Mouse (Mus musculus) thymus, postnatal 25 days (tissue): ENCODE results near the gene Tprg.
A peak's percentile ranks its signal among the peaks of the same experiment; 100 is the strongest.

Source experiments
- DNase-seq: peaks from one replicate; pipeline ENCODE4 v3.0.0; 2022

Gene Tprg

DNA sequence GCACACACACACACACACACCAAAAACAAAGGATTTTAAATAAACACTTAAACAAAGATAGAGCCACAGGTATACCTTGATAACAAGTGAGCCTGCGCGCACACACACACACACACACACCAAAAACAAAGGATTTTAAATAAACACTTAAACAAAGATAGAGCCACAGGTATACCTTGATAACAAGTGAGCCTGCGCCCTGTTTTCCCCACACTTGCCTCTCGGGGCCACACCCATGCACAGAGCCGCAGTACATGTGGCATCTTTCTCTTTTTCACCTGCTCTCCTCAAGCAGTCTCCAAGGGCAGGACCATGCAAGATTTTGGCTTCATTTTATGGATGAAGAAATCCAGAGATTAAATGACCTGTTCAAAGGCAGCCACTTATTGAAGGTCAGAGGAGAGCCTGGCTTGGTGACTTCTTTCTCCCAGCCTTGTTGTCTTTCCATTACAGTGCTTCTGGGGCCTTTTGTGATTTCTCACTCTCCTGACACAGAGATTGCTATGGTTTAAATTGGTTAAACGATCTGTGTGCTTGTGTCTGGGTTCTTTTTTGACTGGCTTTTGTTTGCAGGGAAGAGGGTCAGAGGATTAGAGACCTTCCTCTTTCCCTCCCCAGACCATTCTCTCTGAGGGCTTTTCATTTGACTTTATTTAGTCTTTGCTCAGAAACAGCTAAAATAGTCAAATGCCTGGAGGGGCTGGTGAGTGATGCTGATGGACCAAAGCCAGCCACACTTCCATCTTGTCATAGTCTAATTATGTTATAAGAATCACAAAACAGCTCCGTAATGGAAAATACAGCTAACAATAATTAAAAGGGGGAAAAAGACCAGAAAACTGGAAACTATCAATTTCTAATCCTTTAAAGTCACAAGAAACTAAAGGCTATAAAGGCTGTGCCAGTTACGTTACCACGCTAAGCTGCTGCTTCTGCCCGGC, 46.9 kb downstream of the Tprg start:
- no peak for DNase-seq

DNA sequence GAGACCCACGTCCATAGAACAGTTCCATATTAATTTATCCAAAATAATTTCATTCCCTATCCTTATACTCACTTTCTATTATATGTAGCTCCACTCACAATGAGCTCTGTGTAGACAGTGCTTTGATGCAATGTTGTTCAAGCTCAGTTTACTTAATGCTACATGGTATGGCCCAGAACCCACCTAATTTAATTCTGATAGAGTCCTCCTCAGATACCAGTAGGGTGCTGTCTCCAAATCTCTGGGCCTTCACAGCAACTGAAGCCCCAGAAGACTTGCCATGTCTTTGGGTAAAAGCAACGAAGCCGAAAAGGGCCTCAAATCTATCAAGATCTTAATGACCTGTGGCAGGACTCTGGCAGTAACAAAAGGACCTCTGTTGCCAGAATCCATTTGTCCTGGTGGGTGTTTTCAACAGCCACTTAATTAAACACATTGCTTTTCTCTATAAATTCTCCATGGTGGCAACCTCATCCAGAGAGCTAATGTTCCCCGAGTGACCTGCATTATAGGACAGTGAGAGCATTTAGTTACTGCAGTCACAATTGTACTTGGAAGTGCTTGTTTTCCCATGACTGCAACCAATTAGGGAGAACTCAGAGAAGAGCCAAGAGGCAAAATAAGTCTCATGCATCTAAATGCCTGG, 48.6 kb downstream of the Tprg start:
- DNase-seq, result no peak

- DNase-seq, result peak; percentile 38
These were observed 63.0 kb downstream of the Tprg start for GRCm38 (mm10) chr16:25349626-25350025.

- no peak for DNase-seq
These were observed 81.2 kb downstream of the Tprg start for GRCm38 (mm10) chr16:25367834-25368233.

GRCm38 (mm10) chr16:25369984-25370412, 83.4 kb downstream of the Tprg start:
- DNase-seq, result no peak

GRCm38 (mm10) chr16:25374121-25374520, 87.5 kb downstream of the Tprg start:
- DNase-seq, result no peak

GRCm38 (mm10) chr16:25374775-25375174, 88.2 kb downstream of the Tprg start:
- no peak for DNase-seq

DNA sequence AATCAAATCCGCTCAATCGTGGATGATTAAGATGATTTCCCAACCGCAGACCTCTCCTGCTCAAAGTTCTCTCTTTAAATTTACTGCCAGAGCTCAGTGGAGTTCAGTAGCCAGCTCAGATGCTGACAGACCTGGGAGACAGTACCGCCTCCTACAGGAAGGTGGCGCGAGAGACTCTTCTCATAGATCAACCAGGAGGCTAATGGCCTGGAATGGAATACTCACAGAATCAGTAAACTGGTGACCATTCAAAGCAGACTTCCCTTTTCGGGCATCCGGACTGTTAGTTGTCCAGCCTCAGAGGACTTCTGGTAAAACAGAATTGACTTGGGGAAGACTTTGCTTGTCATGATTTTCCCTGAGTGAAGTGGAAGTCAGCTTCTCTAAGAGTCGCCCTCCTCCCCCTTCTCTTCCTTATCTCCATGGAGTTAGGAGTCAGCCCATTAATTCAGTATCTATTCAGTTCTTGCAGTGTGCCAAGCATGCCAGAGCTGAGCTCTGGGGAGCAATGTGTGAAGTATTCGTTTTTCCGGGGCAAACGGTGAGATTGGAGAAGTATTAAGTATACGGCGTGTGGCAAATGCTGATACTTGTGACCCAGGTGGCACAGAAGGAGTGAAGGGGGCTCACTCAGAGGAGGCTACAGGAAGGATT, 90.2 kb downstream of the Tprg start:
- DNase-seq, result peak; percentile 52

GRCm38 (mm10) chr16:25377695-25378094, 91.1 kb downstream of the Tprg start:
- no peak for DNase-seq

DNA sequence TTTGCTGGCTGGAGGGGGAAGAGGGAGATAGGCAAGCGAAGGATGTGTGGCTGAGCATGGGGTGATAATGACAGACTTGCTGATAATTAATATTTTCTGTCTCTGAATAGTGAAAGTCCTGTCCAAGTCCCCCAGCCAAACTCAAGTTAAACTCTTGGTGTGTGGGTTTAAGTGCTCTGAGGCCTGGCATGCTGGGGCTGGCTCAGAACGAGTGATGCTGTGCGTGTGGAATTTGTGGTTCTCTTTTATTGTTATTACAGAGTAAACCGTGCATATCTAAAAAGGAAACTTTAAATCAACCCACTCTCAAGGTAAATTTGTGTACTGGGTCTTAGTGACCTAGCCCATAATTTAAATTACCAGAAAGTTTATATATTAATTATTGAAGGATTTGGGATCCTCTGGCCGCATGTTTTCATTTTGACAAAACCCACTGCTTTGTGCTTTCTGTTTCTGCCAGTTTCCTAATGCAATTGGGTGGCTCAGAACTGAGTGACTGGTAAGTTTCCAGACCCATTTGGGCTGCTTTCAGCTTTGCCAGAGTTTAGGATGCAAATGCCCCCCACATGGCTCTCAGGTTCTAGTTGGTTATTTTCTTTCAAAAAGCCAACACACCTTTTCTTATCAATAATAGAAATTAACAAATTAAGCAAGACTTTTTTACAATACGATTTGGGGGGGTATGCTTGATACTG, 99.0 kb downstream of the Tprg start:
- no peak for DNase-seq

- no peak for DNase-seq
These were observed 108.1 kb downstream of the Tprg start for GRCm38 (mm10) chr16:25394676-25395075.

GRCm38 (mm10) chr16:25404156-25404555, 117.5 kb downstream of the Tprg start:
- DNase-seq, result no peak

DNA sequence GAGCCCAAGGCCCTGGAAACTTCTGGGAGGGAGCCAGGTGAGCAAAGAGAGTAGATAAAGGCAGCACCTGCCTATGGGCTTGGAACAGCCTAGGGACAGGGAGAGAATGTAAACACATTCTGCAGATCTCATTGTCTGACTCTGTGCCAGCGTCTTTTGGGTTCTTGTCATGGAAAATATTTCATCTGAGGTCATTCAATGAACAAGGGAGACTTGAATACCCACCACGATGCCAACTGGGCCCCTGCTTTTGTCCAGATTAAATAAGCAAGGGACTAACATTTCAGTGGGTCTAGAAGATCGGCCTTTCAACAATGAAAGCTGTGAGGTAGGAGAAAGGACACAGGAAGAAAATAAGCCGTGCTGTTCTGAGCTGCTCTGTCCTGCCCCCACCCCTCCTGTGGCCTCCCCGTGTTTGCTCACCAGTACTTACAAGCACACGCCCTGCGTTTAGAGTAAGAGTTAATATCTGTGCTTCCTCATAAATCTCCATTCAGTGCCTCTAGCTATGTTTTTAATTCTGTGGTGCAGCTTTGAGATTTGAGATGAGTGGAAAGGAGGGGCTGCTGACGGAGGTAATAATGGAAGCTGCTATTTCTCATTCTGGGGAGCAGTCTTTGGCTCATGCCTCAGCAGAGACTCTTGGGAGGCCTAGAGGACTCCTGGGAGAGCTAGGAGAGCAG, 120.7 kb downstream of the Tprg start:
- no peak for DNase-seq

DNA sequence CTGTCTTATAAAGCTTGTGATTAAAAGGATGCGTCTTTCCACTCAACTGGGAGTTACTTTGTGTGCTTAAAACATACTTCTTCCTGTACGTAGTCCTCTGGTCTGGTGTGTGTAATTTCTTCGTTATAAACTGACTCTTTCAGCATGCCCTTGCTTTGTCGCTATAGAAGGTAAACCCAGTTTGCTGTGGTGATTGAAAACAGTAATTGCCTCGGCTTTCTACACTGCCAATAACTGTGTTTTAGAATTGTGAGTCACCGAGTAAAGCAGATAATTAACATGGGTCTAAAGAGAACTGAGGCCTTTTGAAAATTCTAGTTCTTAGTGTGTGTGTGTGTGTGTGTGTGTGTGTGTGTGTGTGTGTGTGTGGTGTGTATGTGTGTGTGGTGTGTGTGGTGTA, 121.4 kb downstream of the Tprg start:
- no peak for DNase-seq

- DNase-seq, result no peak
These were observed 124.7 kb downstream of the Tprg start for GRCm38 (mm10) chr16:25411307-25411706.

DNA sequence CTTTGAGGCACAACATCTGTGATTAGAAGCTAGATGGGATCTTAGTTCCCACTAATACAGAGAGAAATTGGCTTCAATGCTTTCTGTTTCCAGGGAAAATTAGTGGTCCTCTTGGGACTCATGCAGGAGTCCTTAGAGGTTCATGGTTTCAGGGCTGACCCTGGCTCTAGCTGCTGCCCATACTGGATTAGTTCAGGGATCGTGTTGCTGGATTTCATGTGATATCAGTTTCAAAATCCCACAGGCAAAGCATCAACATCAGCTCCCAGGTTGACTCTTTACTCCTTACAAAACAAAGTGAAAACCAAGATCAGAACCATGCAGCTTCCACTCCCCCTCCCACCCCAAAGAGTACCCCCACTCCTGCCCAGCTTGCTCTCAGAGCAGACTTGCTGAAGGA, 127.3 kb downstream of the Tprg start:
- no peak for DNase-seq

DNA sequence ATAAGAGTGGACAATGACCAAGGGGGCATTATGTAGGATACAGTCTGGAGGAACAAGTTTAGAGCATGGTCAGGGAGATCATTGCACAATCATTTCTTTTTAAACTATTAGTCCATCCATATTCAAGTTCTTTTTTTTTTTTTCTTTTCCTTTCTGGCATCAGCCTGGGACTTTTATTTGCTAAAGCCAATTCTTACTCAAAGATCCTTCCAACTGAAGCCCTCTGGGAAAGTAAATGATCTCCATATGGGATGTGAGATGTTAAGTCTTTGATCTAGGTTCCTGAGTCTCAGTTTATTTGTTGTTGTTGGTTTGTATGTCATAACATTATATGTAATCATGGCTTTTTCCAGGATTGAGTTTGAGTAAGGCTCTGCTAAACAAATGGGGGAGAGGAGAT, 128.6 kb downstream of the Tprg start:
- DNase-seq, result no peak

GRCm38 (mm10) chr16:25417875-25418630, 131.4 kb downstream of the Tprg start:
- DNase-seq, result no peak

- no peak for DNase-seq
These were observed 136.4 kb downstream of the Tprg start for GRCm38 (mm10) chr16:25422997-25423396.

GRCm38 (mm10) chr16:25424001-25424400, 137.4 kb downstream of the Tprg start:
- DNase-seq, result no peak

DNA sequence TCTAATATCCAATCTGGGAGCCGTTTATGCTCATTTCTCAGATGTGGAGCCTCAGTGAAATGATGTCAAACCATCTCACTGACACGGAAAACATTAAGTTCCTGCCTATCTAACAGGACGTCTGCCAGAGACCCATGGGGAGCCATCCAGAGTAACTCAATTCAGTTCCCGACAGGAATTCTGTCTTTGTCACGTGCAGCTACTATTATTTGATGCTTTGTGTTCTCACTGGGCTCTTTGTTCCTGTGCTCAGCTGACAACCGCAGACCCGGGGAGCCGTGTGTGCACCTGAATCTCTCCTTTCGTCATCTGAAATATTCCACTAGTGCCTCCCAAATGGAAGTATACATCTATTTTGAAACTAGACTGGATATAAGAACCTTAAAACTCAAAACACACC, 138.3 kb downstream of the Tprg start:
- no peak for DNase-seq

DNA sequence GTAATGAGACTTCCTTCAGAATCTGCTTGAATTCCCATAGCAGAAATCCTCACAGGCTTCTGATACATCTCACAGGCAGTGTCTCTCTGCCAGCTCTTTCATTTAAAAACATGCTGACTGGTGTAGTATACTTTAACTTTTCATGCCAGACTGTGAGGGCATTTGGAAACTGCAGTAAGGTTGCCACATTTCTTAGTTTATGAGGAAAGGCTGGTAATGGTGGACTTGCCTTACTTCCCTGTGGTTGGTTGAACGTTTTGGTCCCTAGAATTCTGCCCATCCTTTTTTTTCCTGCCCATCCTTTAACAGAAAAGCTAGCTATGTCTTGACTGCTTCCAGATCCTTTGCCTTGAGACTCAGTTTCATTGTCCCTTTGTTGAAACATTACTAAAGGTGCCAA, 138.8 kb downstream of the Tprg start:
- no peak for DNase-seq
